Comparison of ENCODE assay signal across 9 mouse cellular contexts in genomic region chr1:180642228-180642564, GRCm38 (mm10). TPM values are rescaled to one million over a fixed set of nuclear protein-coding genes. Genes with fewer than 3 reads are reported as not detected.
DNase-seq lines count a peak whose midpoint lies in the region; ATAC-seq and TF ChIP-seq lines count a peak whose summit lies in the region.
"Had no signal": no experiment of that assay in that cellular context is flagged by ENCODE, and none has a peak within 500 bp of the region (broad histone marks: within the 10 kb centered on the region; RNA-seq: fewer than 3 reads in every experiment).

No protein-coding gene starts in this region.

- no peak for DNase-seq in kidney, adult 2 months
- no peak for DNase-seq in kidney, postnatal 25 days
- peak; percentile 2 for DNase-seq in T-cell, adult 2 months (ENCODE audit: low spot score)
- peak; percentile 52 for DNase-seq in naive thymus-derived CD4-positive, alpha-beta T cell, adult 2 months (ENCODE audit: low read depth)
- no peak for DNase-seq in adrenal gland, adult (ENCODE audit: inconsistent age in 2 of 2, low spot score in 1 of 2)
- DNase-seq in cerebellum, adult 8-10 months = no peak
- DNase-seq in ovary, postnatal 36 days (ENCODE audit: low spot score) = no peak

- peak overlapping the region; percentile 73 for H3K4me3 ChIP-seq in kidney, adult 2 months (ENCODE audit: insufficient read depth, low read depth, low read length)
- H3K4me3 ChIP-seq in hindbrain, embryonic 16.5 days (ENCODE audit: low read length) = peak overlapping the region; percentile 96

- no peaks in the 10 kb centered on the region for H3K36me3 ChIP-seq in kidney, adult 2 months (ENCODE audit: control insufficient read depth, insufficient read depth, low read length)
- H3K36me3 ChIP-seq in hindbrain, embryonic 16.5 days (ENCODE audit: control insufficient read depth, insufficient read depth, low read length) = no peaks in the 10 kb centered on the region

- no peak for ATAC-seq in hindbrain, embryonic 16.5 days

- H3K9me3 ChIP-seq in hindbrain, embryonic 16.5 days (ENCODE audit: control insufficient read depth, low read length) = no peaks in the 10 kb centered on the region

- no peaks in the 10 kb centered on the region for H3K27me3 ChIP-seq in kidney, adult 2 months (replicated peaks; ENCODE audit: control insufficient read depth, insufficient read depth, low read length)
- H3K27me3 ChIP-seq in hindbrain, embryonic 16.5 days (replicated peaks; ENCODE audit: control insufficient read depth, insufficient read depth, low read length) = no peaks in the 10 kb centered on the region

- H3K4me2 ChIP-seq in hindbrain, embryonic 16.5 days (ENCODE audit: low read length) = peak overlapping the region; percentile 93

- H3K4me1 ChIP-seq in kidney, adult 2 months (ENCODE audit: control insufficient read depth, insufficient read depth, low read length) = peaks cover 5% of the 10 kb centered on the region; the same call in 1 of the 2 replicates
- H3K4me1 ChIP-seq in hindbrain, embryonic 16.5 days (ENCODE audit: control insufficient read depth, insufficient read depth, low read depth, low read length) = peaks cover 16% of the 10 kb centered on the region

- H3K27ac ChIP-seq in kidney, adult 2 months (ENCODE audit: insufficient read depth, low read depth, low read length) = no peak overlapping the region
- no peak overlapping the region for H3K27ac ChIP-seq in hindbrain, embryonic 16.5 days (ENCODE audit: low read depth, low read length)

- TF ChIP-seq CTCF in kidney, adult 2 months (conservative IDR thresholded peaks at IDR 0.05; ENCODE audit: insufficient read depth, insufficient read length, low read depth, low read length) = no peak

- TF ChIP-seq POLR2A in kidney, adult 2 months (IDR thresholded peaks at IDR 0.05; ENCODE audit: low read depth, low read length) = no peak

- WGBS in kidney, adult 2 months = 69% methylated on average over 8 of the region's 8 CpGs
- WGBS in hindbrain, embryonic 16.5 days = 81% methylated on average over 8 of the region's 8 CpGs

- peak overlapping the region; percentile 92 for H3K9ac ChIP-seq in hindbrain, embryonic 16.5 days (ENCODE audit: low read depth, low read length)

RNA-seq across cellular contexts. Expression of gene Lin9, which starts 1.2 kb away (rescaled TPM):
- 4.0 and 4.2 TPM in 2 replicates for polyA plus RNA-seq in kidney, adult 2 months (2012; rRNA removed)
- 7.8 and 9.1 TPM in 2 replicates for polyA plus RNA-seq in hindbrain, embryonic 16.5 days (2015; fragmentation: Nextera tagmentation; extraction: Ambion mirVana)

RNA-seq across cellular contexts. Expression of gene Mixl1, which starts 54.6 kb away (rescaled TPM):
- polyA plus RNA-seq in kidney, adult 2 months (2012; rRNA removed) = not detected in 2 replicates
- polyA plus RNA-seq in hindbrain, embryonic 16.5 days (2015; fragmentation: Nextera tagmentation; extraction: Ambion mirVana) = not detected in 2 replicates
- polyA plus RNA-seq: activated CD4-positive, CD25-positive, alpha-beta regulatory T cell, adult 4 months had no signal

Comparison
In these comparisons a context has a peak if more than half of its experiments do, and no peak if none do; other contexts are left out.
1. DNase-seq: peak in T-cell, adult 2 months (single experiment) and naive thymus-derived CD4-positive, alpha-beta T cell, adult 2 months (single experiment); none in kidney, adult 2 months (single experiment), kidney, postnatal 25 days (0 of 2), adrenal gland, adult (0 of 2), cerebellum, adult 8-10 months (single experiment) and ovary, postnatal 36 days (single experiment).